Mouse (Mus musculus) lung, postnatal 0 days (tissue): ENCODE measurements around the gene Itpr1. TPM values are rescaled to one million over a fixed set of nuclear protein-coding genes. Genes with fewer than 3 reads are reported as not detected.
A peak's percentile ranks its signal among the peaks of the same experiment; 100 is the strongest.

Experiments
- ATAC-seq: fragments of 200-750 bp; cut with Nextera tagmentation; 2 replicates; pipeline ENCODE4 v1.8.0; 2017; ENCODE audit warnings: moderate library complexity
- DNase-seq: peaks from one replicate; pipeline ENCODE4 v3.0.0-alpha.2; 2016; ENCODE audit warnings: low spot score
- H3K27ac ChIP-seq: fragments of 300-500 bp; sonication (generic); 2 replicates; pipeline ENCODE4 v1.5.1; 2014; ENCODE audit warnings: antibody characterized with exemption, mild to moderate bottlenecking, low read length, mixed read lengths
- H3K27me3 ChIP-seq: fragments of 300-500 bp; sonication (generic); replicated peaks from 2 replicates; pipeline ENCODE4 v1.6.1; 2014; ENCODE audit warnings: low read length, mixed read lengths; ENCODE audit not compliant: insufficient read depth
- H3K36me3 ChIP-seq: fragments of 300-500 bp; sonication (generic); 2 replicates; pipeline ENCODE4 v1.6.1; 2014; ENCODE audit warnings: low read length, mixed read lengths; ENCODE audit not compliant: insufficient read depth
- H3K4me1 ChIP-seq: fragments of 300-500 bp; sonication (generic); 2 replicates; pipeline ENCODE4 v1.6.1; 2014; ENCODE audit warnings: antibody characterized with exemption, low read depth, low read length, mixed read lengths; ENCODE audit not compliant: insufficient read depth
- H3K4me2 ChIP-seq: fragments of 300-500 bp; sonication (generic); replicated peaks from 2 replicates; pipeline ENCODE4 v1.6.1; 2014; ENCODE audit warnings: low read depth, mild to moderate bottlenecking, low read length, moderate library complexity, mixed read lengths
- H3K4me3 ChIP-seq: fragments of 300-500 bp; sonication (generic); 2 replicates; pipeline ENCODE4 v1.5.1; 2014; ENCODE audit warnings: low read depth, low read length
- H3K9ac ChIP-seq: fragments of 300-500 bp; sonication (generic); replicated peaks from 2 replicates; pipeline ENCODE4 v1.6.1; 2014; ENCODE audit warnings: low read depth, mild to moderate bottlenecking
- H3K9me3 ChIP-seq: fragments of 300-500 bp; sonication (generic); 2 replicates; pipeline ENCODE4 v1.6.1; 2016; ENCODE audit warnings: low read length, mixed read lengths
- CTCF ChIP-seq: IDR thresholded peaks from 2 replicates; pipeline ENCODE4 v1.5.1; 2016; ENCODE audit warnings: antibody characterized with exemption, mild to moderate bottlenecking
- EP300 ChIP-seq: IDR thresholded peaks from 2 replicates; pipeline ENCODE4 v1.6.1; 2016; ENCODE audit warnings: antibody characterized with exemption, mild to moderate bottlenecking, control low read depth
- WGBS: fragments of 180-500 bp; shearing (Covaris S2); extraction: QIAGEN DNeasy Blood & Tissue Kit; methylation state at CpG from one replicate; pipeline ENCODE4 v1.1.7; 2014; 5-methylcytosine and 5-hydroxymethylcytosine counted together
- polyA plus RNA-seq: library from polyadenylated mRNA; unstranded; fragments of >200 nt; fragmentation: Nextera tagmentation; extraction: Ambion mirVana; gene quantifications from 2 replicates; pipeline ENCODE4 v1.2.1, GENCODE M21; 2015

The Itpr1 gene
- polyA plus RNA-seq, 1 experiment from 2014 or later: 9.2 TPM

- DNase-seq: peak; percentile 61
Observed at GRCm38 (mm10) chr6:108447179-108447845, 234.4 kb downstream of the Itpr1 start.

DNA sequence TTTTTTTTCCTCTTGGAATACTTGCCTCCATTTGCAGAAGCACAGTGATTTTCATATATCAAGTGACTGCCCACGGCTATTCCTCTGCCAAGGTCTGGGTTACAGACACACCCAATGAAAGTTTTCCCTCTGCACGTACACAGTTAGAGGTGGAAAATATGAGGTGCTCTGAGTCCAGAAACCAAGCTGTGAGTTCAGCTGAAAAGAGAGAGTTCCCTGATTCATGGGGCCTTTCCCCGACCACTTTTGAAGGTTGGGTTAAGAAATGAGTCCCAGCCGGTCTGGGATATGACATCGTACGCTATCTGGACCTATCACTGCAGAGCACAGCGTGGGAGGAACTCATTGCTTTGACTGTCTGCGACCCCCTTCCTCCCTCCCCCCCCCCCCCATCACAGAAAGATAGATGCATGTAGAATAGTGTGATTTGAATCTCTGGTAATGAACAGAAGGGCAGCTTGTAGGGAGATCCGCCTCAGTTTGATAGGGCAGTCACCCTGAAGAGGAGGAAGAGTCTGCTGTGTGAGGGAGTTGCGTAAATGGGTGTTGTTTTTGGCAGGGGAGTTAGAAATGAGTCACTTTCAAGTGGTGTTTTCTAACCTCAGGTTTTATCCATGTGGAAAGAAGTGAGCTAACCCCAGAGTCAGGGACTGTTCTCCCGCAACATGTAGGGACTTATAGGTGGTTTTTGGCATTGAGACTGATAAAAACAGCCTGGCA, 235.3 kb downstream of the Itpr1 start:
- Histone ChIP-seq H3K4me2 (0 out of 2 replicates have a peak overlapping the region, but pooled peaks have one; percentile 17), H3K9ac (no peak overlapping the region), H3K36me3 (no peaks in the 10 kb centered on the region), H3K27ac (peak overlapping the region; percentile 92), H3K9me3 (no peaks in the 10 kb centered on the region), H3K4me3 (no peak overlapping the region), H3K27me3 (no peaks in the 10 kb centered on the region), H3K4me1 (peaks cover 11% of the 10 kb centered on the region)
- 38% methylated on average over 11 of the region's 11 CpGs for WGBS
- DNase-seq: peak; percentile 93
- TF ChIP-seq EP300: peak; percentile 36
- TF ChIP-seq CTCF: no peak
- ATAC-seq: peak; percentile 85

More at GRCm38 (mm10) chr6:108447179-108447845, 234.4 kb downstream of the Itpr1 start:
- H3K4me2 ChIP-seq: no peak overlapping the region
- H3K36me3 ChIP-seq: no peaks in the 10 kb centered on the region
- H3K27ac ChIP-seq: peak overlapping the region; percentile 92
- H3K4me3 ChIP-seq: no peak overlapping the region
- H3K9ac ChIP-seq: no peak overlapping the region
- H3K4me1 ChIP-seq: peaks cover 11% of the 10 kb centered on the region
- no peaks in the 10 kb centered on the region for H3K27me3 ChIP-seq
- ATAC-seq: peak; percentile 42
- WGBS: 23% methylated on average over 8 of the region's 8 CpGs
- no peaks in the 10 kb centered on the region for H3K9me3 ChIP-seq
- TF ChIP-seq EP300: peak; percentile 81
- TF ChIP-seq CTCF: no peak

- 37% methylated on average over 2 of the region's 2 CpGs for WGBS
Observed at GRCm38 (mm10) chr6:108448864-108449263, 236.0 kb downstream of the Itpr1 start.

GRCm38 (mm10) chr6:108451536-108451935, 238.6 kb downstream of the Itpr1 start:
- TF ChIP-seq EP300 (0 out of 2 replicates have a peak, but pooled peaks have one; percentile 17), CTCF (no peak)
- ATAC-seq: no peak

More at GRCm38 (mm10) chr6:108448864-108449263, 236.0 kb downstream of the Itpr1 start:
- Histone ChIP-seq H3K4me3 (no peak overlapping the region), H3K9me3 (no peaks in the 10 kb centered on the region), H3K4me2 (0 out of 2 replicates have a peak overlapping the region, but pooled peaks have one; percentile 17), H3K36me3 (no peaks in the 10 kb centered on the region), H3K27ac (peak overlapping the region; percentile 92), H3K4me1 (peaks cover 11% of the 10 kb centered on the region), H3K27me3 (no peaks in the 10 kb centered on the region), H3K9ac (no peak overlapping the region)
- DNase-seq: peak; percentile 89
- TF ChIP-seq CTCF (no peak), EP300 (peak; percentile 75)
- ATAC-seq: peak; percentile 79

GRCm38 (mm10) chr6:108453618-108454017, 240.7 kb downstream of the Itpr1 start:
- DNase-seq (no peak), ATAC-seq (no peak)
- TF ChIP-seq EP300 (no peak), CTCF (no peak)
- H3K9me3 ChIP-seq: no peaks in the 10 kb centered on the region
- no peaks in the 10 kb centered on the region for H3K27me3 ChIP-seq
- H3K4me2 ChIP-seq: no peak overlapping the region
- H3K27ac ChIP-seq: no peak overlapping the region
- no peaks in the 10 kb centered on the region for H3K36me3 ChIP-seq
- no peak overlapping the region for H3K4me3 ChIP-seq
- no peak overlapping the region for H3K9ac ChIP-seq
- WGBS: 92% methylated on average over 5 of the region's 5 CpGs
- peaks cover 13% of the 10 kb centered on the region; the same call in 1 of the 2 replicates for H3K4me1 ChIP-seq

More at GRCm38 (mm10) chr6:108451536-108451935, 238.6 kb downstream of the Itpr1 start:
- H3K4me1 ChIP-seq: peaks cover 13% of the 10 kb centered on the region
- no peak overlapping the region for H3K9ac ChIP-seq
- no peaks in the 10 kb centered on the region for H3K27me3 ChIP-seq
- no peak overlapping the region for H3K27ac ChIP-seq
- H3K4me2 ChIP-seq: no peak overlapping the region
- no peaks in the 10 kb centered on the region for H3K36me3 ChIP-seq
- peak; percentile 56 for DNase-seq
- 42% methylated on average over 2 of the region's 2 CpGs for WGBS
- H3K4me3 ChIP-seq: no peak overlapping the region
- H3K9me3 ChIP-seq: no peaks in the 10 kb centered on the region
